In genomic region chr2:153215421-153215820, GRCm38 (mm10) we compare ENCODE assay signal across 18 mouse cellular contexts. TPM values are rescaled to one million over a fixed set of nuclear protein-coding genes. Genes with fewer than 3 reads are reported as not detected.
A peak's percentile ranks its signal among the peaks of the same experiment; 100 is the strongest.
DNase-seq lines count a peak whose midpoint lies in the region; ATAC-seq and TF ChIP-seq lines count a peak whose summit lies in the region.
"Had no signal": no experiment of that assay in that cellular context is flagged by ENCODE, and none has a peak within 500 bp of the region (broad histone marks: within the 10 kb centered on the region; RNA-seq: fewer than 3 reads in every experiment).

No protein-coding gene starts in this region.

- peak; percentile 38 for DNase-seq in T-cell, adult 2 months (ENCODE audit: low spot score)
- no peak for DNase-seq in adrenal gland, postnatal 25 days
- DNase-seq: adrenal gland, adult 2 months; cerebellum, postnatal 36 days; gastrocnemius, adult 2 months; kidney, adult 8-10 months; lung, postnatal 14 days had no signal

- H3K9me3 ChIP-seq in intestine, embryonic 16.5 days (ENCODE audit: control insufficient read depth, low read length), result no peaks in the 10 kb centered on the region
- H3K9me3 ChIP-seq in intestine, embryonic 15.5 days, result no peaks in the 10 kb centered on the region
- H3K9me3 ChIP-seq in liver, embryonic 12.5 days (replicated peaks), result no peaks in the 10 kb centered on the region
- H3K9me3 ChIP-seq in intestine, postnatal 0 days (ENCODE audit: control insufficient read depth), result no peaks in the 10 kb centered on the region
- H3K9me3 ChIP-seq in hindbrain, embryonic 16.5 days (ENCODE audit: control insufficient read depth, low read length), result no peaks in the 10 kb centered on the region
- H3K9me3 ChIP-seq: forebrain, embryonic 12.5 days; midbrain, embryonic 15.5 days; neural tube, embryonic 12.5 days had no signal

- ATAC-seq in intestine, embryonic 16.5 days, result no peak
- ATAC-seq in intestine, embryonic 15.5 days, result no peak
- peak; percentile 48 for ATAC-seq in liver, embryonic 12.5 days
- ATAC-seq in megakaryocyte-erythroid progenitor cell, adult 5-6 weeks (replicated peaks; ENCODE audit: low FRiP score, low TSS enrichment, poor library complexity, severe bottlenecking), result peak; percentile 69
- no peak for ATAC-seq in intestine, postnatal 0 days
- ATAC-seq in hindbrain, embryonic 16.5 days, result no peak
- ATAC-seq: midbrain, embryonic 15.5 days had no signal

- H3K4me3 ChIP-seq in intestine, embryonic 16.5 days (ENCODE audit: low read length), result no peak overlapping the region
- no peak overlapping the region for H3K4me3 ChIP-seq in intestine, embryonic 15.5 days (replicated peaks)
- no peak overlapping the region for H3K4me3 ChIP-seq in liver, embryonic 12.5 days
- H3K4me3 ChIP-seq in intestine, postnatal 0 days (ENCODE audit: low read depth, low read length), result no peak overlapping the region
- no peak overlapping the region for H3K4me3 ChIP-seq in hindbrain, embryonic 16.5 days (ENCODE audit: low read length)
- H3K4me3 ChIP-seq: forebrain, embryonic 12.5 days; gastrocnemius, adult 2 months; left cerebral cortex, adult 2 months; midbrain, embryonic 15.5 days; neural tube, embryonic 12.5 days had no signal

- H3K27me3 ChIP-seq in intestine, embryonic 16.5 days (replicated peaks; ENCODE audit: control insufficient read depth, insufficient read depth, low read length), result no peaks in the 10 kb centered on the region
- no peaks in the 10 kb centered on the region for H3K27me3 ChIP-seq in intestine, embryonic 15.5 days (replicated peaks)
- H3K27me3 ChIP-seq in liver, embryonic 12.5 days (replicated peaks), result no peaks in the 10 kb centered on the region
- H3K27me3 ChIP-seq in intestine, postnatal 0 days (replicated peaks; ENCODE audit: control insufficient read depth, insufficient read depth, low read length), result no peaks in the 10 kb centered on the region
- H3K27me3 ChIP-seq in hindbrain, embryonic 16.5 days (replicated peaks; ENCODE audit: control insufficient read depth, insufficient read depth, low read length), result no peaks in the 10 kb centered on the region
- H3K27me3 ChIP-seq: forebrain, embryonic 12.5 days; midbrain, embryonic 15.5 days; neural tube, embryonic 12.5 days had no signal

- no peak overlapping the region for H3K9ac ChIP-seq in intestine, embryonic 16.5 days (ENCODE audit: low read depth, low read length)
- H3K9ac ChIP-seq in intestine, embryonic 15.5 days, result no peak overlapping the region
- H3K9ac ChIP-seq in liver, embryonic 12.5 days, result no peak overlapping the region
- H3K9ac ChIP-seq in intestine, postnatal 0 days (ENCODE audit: low read depth, low read length), result no peak overlapping the region
- no peak overlapping the region for H3K9ac ChIP-seq in hindbrain, embryonic 16.5 days (ENCODE audit: low read depth, low read length)
- H3K9ac ChIP-seq: forebrain, embryonic 12.5 days; midbrain, embryonic 15.5 days; neural tube, embryonic 12.5 days had no signal

- H3K4me1 ChIP-seq in intestine, embryonic 16.5 days (ENCODE audit: control insufficient read depth, insufficient read depth, low read length), result peaks cover 3% of the 10 kb centered on the region; the same call in 1 of the 2 replicates
- H3K4me1 ChIP-seq in intestine, embryonic 15.5 days (replicated peaks), result 0 out of 2 replicates have a peak, but pooled peaks cover 2% of the 10 kb centered on the region
- H3K4me1 ChIP-seq in liver, embryonic 12.5 days, result peaks cover 47% of the 10 kb centered on the region
- H3K4me1 ChIP-seq in intestine, postnatal 0 days (replicated peaks; ENCODE audit: control insufficient read depth, insufficient read depth, low read length), result 0 out of 2 replicates have a peak, but pooled peaks cover 5% of the 10 kb centered on the region
- H3K4me1 ChIP-seq in hindbrain, embryonic 16.5 days (ENCODE audit: control insufficient read depth, insufficient read depth, low read depth, low read length), result no peaks in the 10 kb centered on the region
- H3K4me1 ChIP-seq: forebrain, embryonic 12.5 days; midbrain, embryonic 15.5 days; neural tube, embryonic 12.5 days had no signal

- H3K27ac ChIP-seq in intestine, embryonic 16.5 days (ENCODE audit: low read length), result peak overlapping the region; percentile 39; the same call in 1 of the 2 replicates
- no peak overlapping the region for H3K27ac ChIP-seq in intestine, embryonic 15.5 days
- H3K27ac ChIP-seq in liver, embryonic 12.5 days, result 0 out of 2 replicates have a peak overlapping the region, but pooled peaks have one; percentile 55
- H3K27ac ChIP-seq in intestine, postnatal 0 days (ENCODE audit: low read depth, low read length), result no peak overlapping the region
- no peak overlapping the region for H3K27ac ChIP-seq in hindbrain, embryonic 16.5 days (ENCODE audit: low read depth, low read length)
- H3K27ac ChIP-seq: forebrain, embryonic 12.5 days; gastrocnemius, adult 2 months; left cerebral cortex, adult 2 months; midbrain, embryonic 15.5 days; neural tube, embryonic 12.5 days had no signal

- no peak overlapping the region for H3K4me2 ChIP-seq in intestine, embryonic 16.5 days (ENCODE audit: low read depth, low read length)
- H3K4me2 ChIP-seq in intestine, embryonic 15.5 days (replicated peaks), result no peak overlapping the region
- H3K4me2 ChIP-seq in liver, embryonic 12.5 days, result peak overlapping the region; percentile 25
- H3K4me2 ChIP-seq in intestine, postnatal 0 days (replicated peaks; ENCODE audit: low read depth), result no peak overlapping the region
- H3K4me2 ChIP-seq in hindbrain, embryonic 16.5 days (ENCODE audit: low read length), result no peak overlapping the region
- H3K4me2 ChIP-seq: forebrain, embryonic 12.5 days; heart, embryonic 11.5 days; midbrain, embryonic 15.5 days; neural tube, embryonic 12.5 days had no signal

- WGBS in intestine, embryonic 16.5 days, result 89% methylated on average over 4 of the region's 4 CpGs
- 89% methylated on average over 4 of the region's 4 CpGs for WGBS in intestine, embryonic 15.5 days
- WGBS in liver, embryonic 12.5 days (ENCODE audit: insufficient replicate concordance), result 40% methylated on average over 4 of the region's 4 CpGs
- 81% methylated on average over 4 of the region's 4 CpGs for WGBS in intestine, postnatal 0 days
- WGBS in hindbrain, embryonic 16.5 days, result 88% methylated on average over 4 of the region's 4 CpGs

- H3K36me3 ChIP-seq in intestine, embryonic 16.5 days (ENCODE audit: control insufficient read depth, insufficient read depth, low read length), result no peaks in the 10 kb centered on the region
- H3K36me3 ChIP-seq in intestine, embryonic 15.5 days, result no peaks in the 10 kb centered on the region
- H3K36me3 ChIP-seq in liver, embryonic 12.5 days, result peaks cover 3% of the 10 kb centered on the region; the same call in 1 of the 2 replicates
- H3K36me3 ChIP-seq in intestine, postnatal 0 days (ENCODE audit: control insufficient read depth, insufficient read depth), result no peaks in the 10 kb centered on the region
- peaks cover 3% of the 10 kb centered on the region; the same call in 1 of the 2 replicates for H3K36me3 ChIP-seq in hindbrain, embryonic 16.5 days (ENCODE audit: control insufficient read depth, insufficient read depth, low read length)
- H3K36me3 ChIP-seq: forebrain, embryonic 12.5 days; midbrain, embryonic 15.5 days had no signal

- no peak for TF ChIP-seq CTCF in intestine, postnatal 0 days (IDR thresholded peaks at IDR 0.05; ENCODE audit: low read depth)

RNA-seq across cellular contexts. Expression of gene Tspyl3, which starts 9.8 kb away (rescaled TPM):
- polyA plus RNA-seq in intestine, embryonic 16.5 days (2015; fragmentation: Nextera tagmentation; extraction: Ambion mirVana), result 10.7 and 11.4 TPM in 2 replicates
- polyA plus RNA-seq in intestine, embryonic 15.5 days (2015; fragmentation: Nextera tagmentation; extraction: Ambion mirVana), result 10.3 and 11.4 TPM in 2 replicates
- 4.1 and 4.6 TPM in 2 replicates for polyA plus RNA-seq in liver, embryonic 12.5 days (2016; fragmentation: Nextera tagmentation; extraction: Ambion mirVana)
- 6.5 and 8.0 TPM in 2 replicates for total RNA-seq in megakaryocyte-erythroid progenitor cell, adult 5-6 weeks (2014; fragmentation: Nextera tagmentation)
- total RNA-seq in megakaryocyte-erythroid progenitor cell, adult 5-6 weeks (2017), result 2.0 and 5.6 TPM in 2 replicates
- polyA plus RNA-seq in intestine, postnatal 0 days (2015; fragmentation: Nextera tagmentation; extraction: Ambion mirVana), result 3.5 and 3.6 TPM in 2 replicates
- total RNA-seq in adrenal gland, postnatal 25 days (2021), result 2.5 and 3.9 TPM in 2 replicates
- polyA plus RNA-seq in hindbrain, embryonic 16.5 days (2015; fragmentation: Nextera tagmentation; extraction: Ambion mirVana), result 51.8 and 53.8 TPM in 2 replicates

RNA-seq across cellular contexts. Expression of gene Plagl2, which starts 25.8 kb away (rescaled TPM):
- polyA plus RNA-seq in intestine, embryonic 16.5 days (2015; fragmentation: Nextera tagmentation; extraction: Ambion mirVana), result 53.5 and 67.5 TPM in 2 replicates
- polyA plus RNA-seq in intestine, embryonic 15.5 days (2015; fragmentation: Nextera tagmentation; extraction: Ambion mirVana), result 46.8 and 48.0 TPM in 2 replicates
- polyA plus RNA-seq in liver, embryonic 12.5 days (2016; fragmentation: Nextera tagmentation; extraction: Ambion mirVana), result 24.4 and 26.8 TPM in 2 replicates
- 38.6 and 46.5 TPM in 2 replicates for total RNA-seq in megakaryocyte-erythroid progenitor cell, adult 5-6 weeks (2014; fragmentation: Nextera tagmentation)
- 3.7 and 10.0 TPM in 2 replicates for total RNA-seq in megakaryocyte-erythroid progenitor cell, adult 5-6 weeks (2017)
- polyA plus RNA-seq in intestine, postnatal 0 days (2015; fragmentation: Nextera tagmentation; extraction: Ambion mirVana), result 54.4 and 55.4 TPM in 2 replicates
- total RNA-seq in adrenal gland, postnatal 25 days (2021), result 10.7 and 12.0 TPM in 2 replicates
- polyA plus RNA-seq in hindbrain, embryonic 16.5 days (2015; fragmentation: Nextera tagmentation; extraction: Ambion mirVana), result 4.2 and 5.9 TPM in 2 replicates

RNA-seq across cellular contexts. Expression of gene Pofut1, which starts 25.9 kb away (rescaled TPM):
- polyA plus RNA-seq in intestine, embryonic 16.5 days (2015; fragmentation: Nextera tagmentation; extraction: Ambion mirVana), result 13.3 and 13.5 TPM in 2 replicates
- polyA plus RNA-seq in intestine, embryonic 15.5 days (2015; fragmentation: Nextera tagmentation; extraction: Ambion mirVana), result 11.7 and 12.1 TPM in 2 replicates
- 3.6 and 4.3 TPM in 2 replicates for polyA plus RNA-seq in liver, embryonic 12.5 days (2016; fragmentation: Nextera tagmentation; extraction: Ambion mirVana)
- total RNA-seq in megakaryocyte-erythroid progenitor cell, adult 5-6 weeks (2014; fragmentation: Nextera tagmentation), result 26.4 and 27.1 TPM in 2 replicates
- 14.8 and 22.3 TPM in 2 replicates for total RNA-seq in megakaryocyte-erythroid progenitor cell, adult 5-6 weeks (2017)
- 7.5 and 10.5 TPM in 2 replicates for polyA plus RNA-seq in intestine, postnatal 0 days (2015; fragmentation: Nextera tagmentation; extraction: Ambion mirVana)
- total RNA-seq in adrenal gland, postnatal 25 days (2021), result 53.1 and 64.1 TPM in 2 replicates
- polyA plus RNA-seq in hindbrain, embryonic 16.5 days (2015; fragmentation: Nextera tagmentation; extraction: Ambion mirVana), result 4.4 and 4.7 TPM in 2 replicates

RNA-seq across cellular contexts. Expression of gene Tm9sf4, which starts 54.3 kb away (rescaled TPM):
- polyA plus RNA-seq in intestine, embryonic 16.5 days (2015; fragmentation: Nextera tagmentation; extraction: Ambion mirVana), result 95.8 and 101 TPM in 2 replicates
- polyA plus RNA-seq in intestine, embryonic 15.5 days (2015; fragmentation: Nextera tagmentation; extraction: Ambion mirVana), result 82.5 and 84.9 TPM in 2 replicates
- 43.4 and 44.8 TPM in 2 replicates for polyA plus RNA-seq in liver, embryonic 12.5 days (2016; fragmentation: Nextera tagmentation; extraction: Ambion mirVana)
- 53.7 and 58.7 TPM in 2 replicates for total RNA-seq in megakaryocyte-erythroid progenitor cell, adult 5-6 weeks (2014; fragmentation: Nextera tagmentation)
- total RNA-seq in megakaryocyte-erythroid progenitor cell, adult 5-6 weeks (2017), result 49.5 and 97.3 TPM in 2 replicates
- polyA plus RNA-seq in intestine, postnatal 0 days (2015; fragmentation: Nextera tagmentation; extraction: Ambion mirVana), result 64.7 and 68.3 TPM in 2 replicates
- total RNA-seq in adrenal gland, postnatal 25 days (2021), result 112 and 119 TPM in 2 replicates
- 79.8 and 86.7 TPM in 2 replicates for polyA plus RNA-seq in hindbrain, embryonic 16.5 days (2015; fragmentation: Nextera tagmentation; extraction: Ambion mirVana)

Comparison
In these comparisons a context has a peak if more than half of its experiments do, and no peak if none do; other contexts are left out.
1. H3K27ac ChIP-seq: peak in intestine, embryonic 16.5 days (single experiment) and liver, embryonic 12.5 days (single experiment); none in intestine, embryonic 15.5 days (single experiment), intestine, postnatal 0 days (single experiment) and hindbrain, embryonic 16.5 days (single experiment).
2. ATAC-seq: peak in liver, embryonic 12.5 days (single experiment) and megakaryocyte-erythroid progenitor cell, adult 5-6 weeks (single experiment); none in intestine, embryonic 16.5 days (single experiment), intestine, embryonic 15.5 days (single experiment), intestine, postnatal 0 days (single experiment) and hindbrain, embryonic 16.5 days (single experiment).